Mouse (Mus musculus): ENCODE measurements around the gene Mpv17l2.

DNA sequence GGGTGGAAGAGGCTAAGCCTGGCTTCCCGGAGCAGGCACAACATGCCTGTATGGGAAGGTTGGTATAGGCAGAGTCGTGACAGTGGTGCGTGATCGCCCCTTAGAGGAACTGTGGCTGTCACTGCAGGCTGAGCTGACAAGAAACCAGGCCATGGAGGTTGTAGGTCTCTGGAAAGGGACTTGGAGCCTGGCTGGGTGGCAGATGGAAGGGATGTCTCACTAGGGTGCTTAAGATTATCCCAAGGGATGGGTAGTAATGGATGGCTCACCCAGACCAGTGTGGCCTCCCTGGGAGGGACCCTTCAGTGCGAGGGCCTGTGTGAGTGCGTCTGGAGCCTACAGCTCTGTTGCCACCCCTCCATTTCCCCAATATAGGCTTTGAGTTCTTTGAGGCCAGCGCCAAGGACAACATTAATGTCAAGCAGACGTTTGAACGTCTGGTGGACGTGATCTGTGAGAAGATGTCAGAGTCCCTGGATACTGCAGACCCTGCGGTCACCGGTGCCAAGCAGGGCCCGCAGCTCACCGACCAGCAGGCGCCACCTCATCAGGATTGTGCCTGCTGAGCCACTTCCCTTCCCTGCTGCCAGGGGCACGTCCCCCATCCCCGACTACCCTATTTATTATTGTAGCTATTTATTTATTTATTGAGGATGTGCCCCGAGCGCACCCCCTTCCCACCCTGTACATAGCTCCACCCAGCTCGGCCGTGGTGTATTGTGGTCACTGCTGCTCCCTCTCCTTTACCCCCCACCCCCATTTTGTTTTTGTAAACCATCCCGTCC is 3.0 kb downstream of the Mpv17l2 start:
- no peak for TF ChIP-seq E2F4 (IDR thresholded peaks at IDR 0.05; ENCODE audit: insufficient read depth)
- peak; percentile 31 for TF ChIP-seq POLR2A (IDR thresholded peaks at IDR 0.05; ENCODE audit: insufficient read length, low read depth)
- TF ChIP-seq POLR2AphosphoS2 (IDR thresholded peaks at IDR 0.05; ENCODE audit: insufficient read length, low read depth) = peak; percentile 33

Measured in myocyte (in vitro differentiated cells).